Mouse (Mus musculus) left cerebral cortex, adult 11 months (tissue): ENCODE measurements at regions not wholly inside any gene's neighbourhood (a gene's known extent, or its start where the extent isn't known, plus 50 kb on each side); places are given as distances from the start of the nearest gene placed in this dataset.
"Not testable (repeated sequence)": the region's sequence is repeated elsewhere in the genome, so short reads cannot be mapped to it uniquely, and the experiment has no call there.

ENCODE experiments used
- DNase-seq: peaks from one replicate; pipeline ENCODE4 v3.0.0; 2022; ENCODE audit warnings: low spot score

- DNase-seq: no peak
Measured at GRCm38 (mm10) chr3:50643068-50643467, 199.7 kb upstream of the Slc7a11 start.

GRCm38 (mm10) chr3:50639907-50640323, 196.5 kb upstream of the Slc7a11 start:
- DNase-seq: no peak

GRCm38 (mm10) chr3:50634457-50635075, 191.2 kb upstream of the Slc7a11 start:
- DNase-seq: no peak

- DNase-seq: no peak
Measured at GRCm38 (mm10) chr3:50631286-50631685, 187.9 kb upstream of the Slc7a11 start.

- DNase-seq: no peak
Measured at GRCm38 (mm10) chr3:50628092-50628696, 184.8 kb upstream of the Slc7a11 start.

GRCm38 (mm10) chr3:50621176-50621575, 177.8 kb upstream of the Slc7a11 start:
- not testable (repeated sequence) for DNase-seq

- no peak for DNase-seq
Measured at GRCm38 (mm10) chr3:50619061-50619460, 175.6 kb upstream of the Slc7a11 start.

GRCm38 (mm10) chr3:50615384-50616285, 172.2 kb upstream of the Slc7a11 start:
- DNase-seq: no peak

GRCm38 (mm10) chr3:50613011-50613410, 169.6 kb upstream of the Slc7a11 start:
- peak; percentile 31 for DNase-seq

GRCm38 (mm10) chr3:50609341-50610012, 166.1 kb upstream of the Slc7a11 start:
- no peak for DNase-seq

GRCm38 (mm10) chr3:50607736-50608135, 164.3 kb upstream of the Slc7a11 start:
- no peak for DNase-seq

GRCm38 (mm10) chr3:50606986-50607385, 163.6 kb upstream of the Slc7a11 start:
- no peak for DNase-seq

GRCm38 (mm10) chr3:50605750-50606149, 162.3 kb upstream of the Slc7a11 start:
- DNase-seq: no peak

GRCm38 (mm10) chr3:50603182-50603581, 159.8 kb upstream of the Slc7a11 start:
- no peak for DNase-seq

- no peak for DNase-seq
Measured at GRCm38 (mm10) chr3:50595732-50596131, 152.3 kb upstream of the Slc7a11 start.

GRCm38 (mm10) chr3:50584323-50584722, 140.9 kb upstream of the Slc7a11 start:
- no peak for DNase-seq

- DNase-seq: no peak
Measured at GRCm38 (mm10) chr3:50583475-50583874, 140.1 kb upstream of the Slc7a11 start.

GRCm38 (mm10) chr3:50574388-50574787, 131.0 kb upstream of the Slc7a11 start:
- no peak for DNase-seq

GRCm38 (mm10) chr3:50570027-50570426, 126.6 kb upstream of the Slc7a11 start:
- no peak for DNase-seq

GRCm38 (mm10) chr3:50569565-50569964, 126.2 kb upstream of the Slc7a11 start:
- DNase-seq: no peak

GRCm38 (mm10) chr3:50554150-50554549, 110.7 kb upstream of the Slc7a11 start:
- DNase-seq: no peak

- no peak for DNase-seq
Measured at GRCm38 (mm10) chr3:50548568-50548967, 105.2 kb upstream of the Slc7a11 start.
